Mouse (Mus musculus) embryonic fibroblast, embryonic 13.5 days (primary cell): ENCODE data around the gene Mrc2.

Experiments
- CTCF ChIP-seq: IDR thresholded peaks from 2 replicates; pipeline ENCODE4 v1.5.1; 2011; ENCODE audit warnings: mild to moderate bottlenecking, control low read depth, low read length, moderate library complexity, borderline replicate concordance; ENCODE audit not compliant: insufficient read depth
- POLR2A ChIP-seq: IDR thresholded peaks from 2 replicates; pipeline ENCODE4 v1.6.1; 2011; ENCODE audit warnings: low read depth, mild to moderate bottlenecking, control low read depth, low read length, moderate library complexity

DNA sequence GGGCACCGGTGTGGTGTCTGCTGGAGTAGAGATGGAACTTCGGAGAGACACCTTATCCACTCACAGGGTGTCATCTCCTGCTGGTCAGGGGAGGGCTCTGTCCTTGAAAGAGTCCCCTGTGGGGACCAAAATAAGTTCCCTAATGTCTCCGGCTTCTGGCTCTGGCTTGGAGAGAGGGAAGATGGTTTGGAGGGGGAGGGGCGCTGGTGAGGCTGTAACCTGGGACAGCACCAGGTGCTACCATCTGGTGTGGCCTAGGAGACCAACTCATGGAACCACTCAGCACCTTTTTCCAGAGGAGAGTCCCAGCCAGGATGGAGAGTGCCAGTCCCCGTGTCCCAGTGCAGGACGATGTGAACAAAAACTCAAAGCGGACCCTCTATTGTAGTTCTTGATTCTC, 58.2 kb downstream of the Mrc2 start:
- no peak for TF ChIP-seq POLR2A
- no peak for TF ChIP-seq CTCF
